Mouse (Mus musculus): ENCODE data around the gene Eftud2.

- no peak for TF ChIP-seq TAL1 (IDR thresholded peaks at IDR 0.05; ENCODE audit: low read length)
- TF ChIP-seq GATA1 (IDR thresholded peaks at IDR 0.05; ENCODE audit: low read length): no peak
Measured at GRCm38 (mm10) chr11:102819021-102819782, 61.6 kb downstream of the Eftud2 start, which contains the start of gene Gjc1.
